Mouse (Mus musculus) E14TG2a.4 (cell line): ENCODE measurements around the gene Dexi.

Experiments
- CTCF ChIP-seq: conservative IDR thresholded peaks from 2 replicates; pipeline ENCODE4 v1.5.1; 2014; ENCODE audit warnings: low read length
- NANOG ChIP-seq: IDR thresholded peaks from 2 replicates; pipeline ENCODE4 v1.6.1; 2014; ENCODE audit warnings: borderline replicate concordance, low read length, mixed read lengths

- TF ChIP-seq CTCF (no peak), NANOG (no peak)
Observed at GRCm38 (mm10) chr16:10454583-10454974, 88.3 kb downstream of the Dexi start.
